Mouse (Mus musculus) G1E (cell line): ENCODE measurements around the gene Ero1lb.
"Not testable (repeated sequence)": the region's sequence is repeated elsewhere in the genome, so short reads cannot be mapped to it uniquely, and the experiment has no call there.

Source experiments
- CTCF ChIP-seq: IDR thresholded peaks from 2 replicates; pipeline ENCODE4 v1.5.1; 2012; ENCODE audit warnings: low read depth, low read length, inconsistent platforms, mixed read lengths
- GATA1 ChIP-seq: IDR thresholded peaks from 2 replicates; pipeline ENCODE4 v1.6.1; 2012; ENCODE audit warnings: borderline replicate concordance, low read length, inconsistent platforms, mixed read lengths
- GATA2 ChIP-seq: IDR thresholded peaks from 2 replicates; pipeline ENCODE4 v1.6.1; 2012; ENCODE audit warnings: low read depth, low read length, inconsistent platforms, borderline replicate concordance
- POLR2AphosphoS5 ChIP-seq: IDR thresholded peaks from 2 replicates; pipeline ENCODE4 v1.6.1; 2012; ENCODE audit warnings: low read depth, low read length, inconsistent platforms; ENCODE audit not compliant: insufficient replicate concordance
- TAL1 ChIP-seq: conservative IDR thresholded peaks from 2 replicates; pipeline ENCODE4 v1.6.1; 2012; ENCODE audit warnings: low read depth, low read length, inconsistent platforms, mixed read lengths

- not testable (repeated sequence) for TF ChIP-seq CTCF, GATA1, TAL1, GATA2, POLR2AphosphoS5
Measured at GRCm38 (mm10) chr13:12615014-12615413, 49.3 kb downstream of the Ero1lb start.
